In genomic region chr8:48756874-48757273, GRCm38 (mm10) we compare ENCODE assay signal across 26 mouse cellular contexts.
"Had no signal": no experiment of that assay in that cellular context is flagged by ENCODE, and none has a peak within 500 bp of the region (broad histone marks: within the 10 kb centered on the region; RNA-seq: fewer than 3 reads in every experiment).

No protein-coding gene starts in this region.

- H3K27me3 ChIP-seq: hindbrain, embryonic 12.5 days; intestine, embryonic 15.5 days; limb, embryonic 12.5 days; liver, embryonic 13.5 days; liver, embryonic 15.5 days had no signal

- H3K9ac ChIP-seq: heart, embryonic 13.5 days; heart, embryonic 15.5 days; hindbrain, embryonic 12.5 days; hindbrain, embryonic 14.5 days; intestine, embryonic 15.5 days; limb, embryonic 12.5 days; liver, embryonic 13.5 days; liver, embryonic 15.5 days; liver, postnatal 0 days had no signal

- H3K4me2 ChIP-seq: heart, embryonic 11.5 days; heart, embryonic 13.5 days; heart, embryonic 15.5 days; hindbrain, embryonic 12.5 days; hindbrain, embryonic 14.5 days; intestine, embryonic 15.5 days; limb, embryonic 12.5 days; liver, embryonic 11.5 days; liver, embryonic 13.5 days; liver, embryonic 15.5 days had no signal

- H3K27ac ChIP-seq: hindbrain, embryonic 10.5 days; hindbrain, embryonic 12.5 days; hindbrain, embryonic 14.5 days; intestine, embryonic 15.5 days; layer of hippocampus, adult 2 months; left cerebral cortex, adult 2 months; limb, embryonic 10.5 days; limb, embryonic 12.5 days; liver, embryonic 13.5 days; liver, embryonic 15.5 days had no signal

- ATAC-seq: forebrain, embryonic 16.5 days; hindbrain, embryonic 16.5 days; inflammation-experienced regulatory T-cells, adult 6 months; intestine, embryonic 15.5 days; intestine, postnatal 0 days; liver, postnatal 0 days had no signal

- H3K4me3 ChIP-seq: heart, embryonic 13.5 days; heart, embryonic 15.5 days; hindbrain, embryonic 10.5 days; hindbrain, embryonic 12.5 days; intestine, embryonic 15.5 days; layer of hippocampus, adult 2 months; left cerebral cortex, adult 2 months; limb, embryonic 10.5 days; limb, embryonic 12.5 days; liver, embryonic 13.5 days; liver, embryonic 15.5 days had no signal

- H3K4me1 ChIP-seq: limb, embryonic 12.5 days; liver, embryonic 13.5 days; liver, embryonic 15.5 days had no signal

- DNase-seq: gastrocnemius, postnatal 14 days; kidney, adult 18-20 months; kidney, adult 8-10 months; kidney, postnatal 10 days; kidney, postnatal 25 days; kidney, postnatal 4 days; liver; liver, embryonic 13.5 days; liver, postnatal 0 days had no signal

- H3K36me3 ChIP-seq: heart, embryonic 13.5 days; heart, embryonic 15.5 days; hindbrain, embryonic 10.5 days; hindbrain, embryonic 12.5 days; intestine, embryonic 15.5 days; limb, embryonic 10.5 days; limb, embryonic 12.5 days; liver, embryonic 13.5 days; liver, embryonic 15.5 days had no signal

- H3K9me3 ChIP-seq: heart, embryonic 13.5 days; heart, embryonic 15.5 days; hindbrain, embryonic 10.5 days; hindbrain, embryonic 12.5 days; intestine, embryonic 15.5 days; limb, embryonic 10.5 days; limb, embryonic 12.5 days; liver, embryonic 13.5 days; liver, embryonic 15.5 days had no signal
